Mouse (Mus musculus) mature B cell (primary cell): ENCODE measurements around the gene Rab33b.

Experiments used
- in situ Hi-C: fragments of 300-500 bp; cut with MboI; formaldehyde crosslinking; loops from 2 replicates; pipeline ENCODE4 v1.14.3; 2019

Gene Rab33b

DNA sequence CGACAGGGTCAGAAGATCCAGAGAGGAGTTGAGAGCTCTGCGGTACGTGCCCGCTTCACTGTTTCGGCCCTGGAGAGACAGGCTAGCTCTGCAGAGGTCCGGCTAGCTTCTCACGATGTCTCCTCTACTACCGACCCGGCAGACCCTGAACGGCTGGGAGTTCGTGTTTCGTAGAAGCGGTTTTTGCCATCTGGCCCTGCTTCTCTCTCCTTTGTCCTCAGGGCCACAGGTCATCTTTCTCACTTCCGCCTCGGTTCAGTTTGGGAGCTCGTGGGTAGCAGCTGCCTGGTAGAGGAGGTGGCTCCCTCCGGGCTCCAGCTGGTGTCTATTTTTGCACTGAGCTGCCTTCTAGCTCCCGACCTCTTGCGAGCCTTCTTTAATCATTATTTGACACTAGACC is 21.7 kb downstream of the Rab33b start:
- in situ Hi-C loops: no loop called here

DNA sequence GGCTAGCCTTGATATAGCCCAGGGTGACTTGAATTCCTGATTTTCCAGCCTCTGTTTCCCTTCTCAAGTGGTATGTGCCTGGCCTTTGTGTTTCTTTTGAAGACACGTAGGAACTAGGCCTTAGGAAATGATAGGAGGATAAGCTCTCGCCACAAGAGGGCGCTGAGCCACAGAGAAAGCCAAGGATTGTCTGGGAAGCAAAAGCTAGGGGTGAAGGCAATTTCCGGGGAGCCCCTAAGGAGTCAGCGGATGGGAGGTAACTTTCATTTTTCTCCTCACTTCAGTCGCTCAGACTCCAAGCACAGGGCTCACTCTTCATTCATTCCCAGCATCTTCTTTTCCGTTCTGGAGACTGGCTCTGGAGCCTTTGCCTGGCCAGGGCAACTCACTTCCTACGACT is 27.2 kb downstream of the Rab33b start:
- in situ Hi-C loops: no loop called here

GRCm38 (mm10) chr3:51511983-51512382 is 28.3 kb downstream of the Rab33b start:
- in situ Hi-C loops: no loop called here

GRCm38 (mm10) chr3:51517467-51517866 is 33.7 kb downstream of the Rab33b start:
- in situ Hi-C loops: no loop called here

DNA sequence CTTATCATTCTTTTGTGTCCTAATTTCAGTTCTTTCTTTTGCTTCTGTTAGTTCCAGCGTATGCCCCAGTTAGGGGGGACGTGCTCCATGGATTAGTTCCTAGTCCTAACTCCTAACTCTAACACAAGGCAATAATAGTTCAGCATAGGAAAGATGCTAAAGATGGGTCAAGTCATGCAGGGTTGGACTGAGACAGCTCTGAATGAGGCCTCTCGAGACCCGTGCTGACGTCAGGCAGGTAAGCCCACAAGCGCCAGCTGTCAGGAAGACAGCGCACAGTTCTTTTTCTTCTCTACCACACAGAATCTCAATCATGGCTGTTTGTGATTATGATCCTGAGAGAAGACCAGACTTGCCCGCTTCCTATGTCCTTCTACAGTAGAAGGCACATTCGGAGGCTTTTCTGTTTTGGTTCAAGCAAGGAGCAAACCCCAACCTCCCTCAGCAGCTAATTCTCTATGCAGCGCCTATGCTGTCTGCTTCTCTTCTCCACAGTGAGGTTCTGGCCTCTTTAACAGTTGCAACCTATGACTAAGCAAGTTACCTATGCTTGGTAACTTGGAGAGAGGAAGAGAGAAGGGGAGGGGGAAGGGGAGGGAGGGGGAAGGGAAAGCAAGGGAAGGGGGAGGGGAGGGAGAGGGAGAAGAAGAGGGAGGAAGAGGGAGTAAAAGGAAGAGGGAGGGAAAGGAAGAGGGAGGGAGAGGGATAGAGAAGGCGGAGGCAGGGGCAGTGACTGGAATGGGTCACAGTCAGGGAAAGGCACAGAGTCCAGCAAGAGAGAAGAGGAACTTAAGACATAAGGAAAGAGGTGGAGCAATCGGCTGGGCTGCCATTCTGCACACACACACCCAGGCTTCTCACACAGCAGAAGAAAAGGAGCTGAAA is 34.4 kb downstream of the Rab33b start:
- in situ Hi-C loops: no loop called here

DNA sequence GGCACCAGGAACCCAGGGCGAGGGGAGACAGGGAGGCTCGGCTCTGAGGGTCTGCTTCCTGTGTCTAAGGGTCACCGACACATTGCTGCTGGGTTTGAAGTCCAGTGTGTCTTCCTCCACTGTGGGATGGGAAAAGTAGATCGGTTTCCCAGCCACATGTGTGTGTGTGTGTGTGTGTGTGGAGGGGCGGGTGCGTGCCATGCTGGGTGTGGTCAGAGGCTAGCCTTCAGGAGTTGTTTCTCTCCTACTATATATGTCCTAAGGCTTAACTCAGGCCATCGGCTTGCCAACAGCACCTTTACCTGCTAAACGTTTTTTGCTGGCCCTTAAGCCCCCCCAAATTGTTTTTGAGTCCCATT is 35.0 kb downstream of the Rab33b start:
- in situ Hi-C loops: no loop called here

DNA sequence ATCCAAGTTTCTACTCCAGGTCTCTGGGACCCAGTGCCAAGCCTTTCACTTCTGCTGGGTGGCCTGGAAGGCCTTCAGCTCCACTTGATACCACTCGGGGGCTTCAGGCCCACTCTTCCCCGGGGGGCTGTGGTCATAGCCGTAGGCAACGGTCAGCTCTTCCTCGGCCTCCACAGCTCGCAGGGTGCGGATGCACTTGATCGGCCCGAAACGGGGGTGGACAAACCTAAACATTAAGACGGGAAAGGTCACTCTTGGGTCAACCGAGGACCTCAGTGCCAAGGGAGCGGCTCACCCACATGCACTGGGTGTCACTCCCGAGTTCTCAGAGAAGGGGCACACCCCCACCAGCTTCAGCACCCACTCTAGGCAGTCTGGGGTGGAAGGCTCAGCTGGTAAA is 37.5 kb downstream of the Rab33b start:
- in situ Hi-C loops: no loop called here

DNA sequence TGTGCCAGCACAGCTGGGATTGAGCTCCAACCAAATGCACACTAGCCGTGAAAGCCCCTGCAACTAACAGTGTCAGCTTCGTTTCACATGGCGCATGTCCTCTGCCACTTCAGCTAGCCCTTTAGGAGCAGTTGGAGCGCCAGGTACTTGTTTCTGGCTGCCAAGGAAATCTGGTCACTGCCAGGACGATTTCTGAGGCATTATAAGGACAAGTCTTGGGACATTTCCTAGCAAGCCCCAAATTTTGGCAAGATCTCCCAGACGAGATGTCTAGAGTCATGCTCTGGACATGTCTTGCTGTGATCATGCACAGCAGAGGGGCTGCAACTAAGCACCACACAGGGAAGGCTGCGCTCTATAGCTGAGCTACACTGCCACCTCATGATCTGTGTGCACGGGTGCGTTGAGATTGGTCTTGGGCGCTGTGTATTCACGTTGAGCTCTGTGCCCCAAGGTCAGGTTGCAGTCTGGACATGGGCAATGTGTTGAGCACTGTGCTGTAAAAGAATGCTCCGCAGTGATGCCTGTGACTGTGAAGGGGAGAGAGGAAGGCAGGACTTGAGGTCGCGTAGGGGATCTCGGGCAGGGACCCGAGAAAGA is 41.6 kb downstream of the Rab33b start:
- in situ Hi-C loops: no loop called here

GRCm38 (mm10) chr3:51526891-51527290 is 43.2 kb downstream of the Rab33b start:
- in situ Hi-C loops: no loop called here

GRCm38 (mm10) chr3:51531473-51532281 is 48.0 kb downstream of the Rab33b start:
- in situ Hi-C loops: no loop called here

DNA sequence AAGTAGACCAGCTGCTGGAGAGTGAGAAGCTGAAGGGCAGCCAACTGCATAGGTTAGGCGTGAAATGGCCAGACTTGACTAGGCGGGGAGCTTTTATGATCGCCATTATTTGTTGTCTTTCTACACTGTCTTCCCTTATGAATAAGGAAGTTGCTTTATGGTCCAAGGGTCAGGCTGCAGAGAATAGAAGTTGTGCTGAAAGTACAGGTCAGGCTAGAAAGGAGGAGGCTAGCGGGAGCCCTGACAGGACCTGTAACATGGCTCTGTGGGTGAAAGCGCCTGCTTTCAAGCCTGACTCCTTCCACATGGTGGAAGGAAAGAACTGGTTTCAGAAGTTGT is 48.5 kb downstream of the Rab33b start:
- in situ Hi-C loops: no loop called here

- in situ Hi-C loops: no loop called here
These were observed 49.9 kb downstream of the Rab33b start for GRCm38 (mm10) chr3:51533573-51533972.

DNA sequence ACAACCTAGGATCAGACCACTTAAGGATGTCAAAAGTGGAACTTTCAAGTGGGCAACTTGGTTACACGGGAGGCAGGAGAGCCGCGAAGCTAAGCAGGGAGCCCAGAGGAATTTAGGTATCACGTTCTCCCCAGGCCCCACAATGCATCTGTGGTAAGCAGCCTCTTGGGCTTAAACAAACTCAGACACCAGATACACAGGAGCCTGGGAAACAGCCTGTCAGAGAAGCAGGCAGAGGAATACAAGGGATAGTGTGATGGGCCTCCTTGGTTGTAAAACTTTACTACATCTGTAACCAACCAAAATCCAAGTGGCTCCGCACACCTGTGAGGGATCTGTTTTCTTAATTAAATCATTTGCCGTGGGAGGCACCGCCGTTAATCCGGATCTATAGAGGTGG is 50.3 kb downstream of the Rab33b start:
- in situ Hi-C loops: no loop called here

DNA sequence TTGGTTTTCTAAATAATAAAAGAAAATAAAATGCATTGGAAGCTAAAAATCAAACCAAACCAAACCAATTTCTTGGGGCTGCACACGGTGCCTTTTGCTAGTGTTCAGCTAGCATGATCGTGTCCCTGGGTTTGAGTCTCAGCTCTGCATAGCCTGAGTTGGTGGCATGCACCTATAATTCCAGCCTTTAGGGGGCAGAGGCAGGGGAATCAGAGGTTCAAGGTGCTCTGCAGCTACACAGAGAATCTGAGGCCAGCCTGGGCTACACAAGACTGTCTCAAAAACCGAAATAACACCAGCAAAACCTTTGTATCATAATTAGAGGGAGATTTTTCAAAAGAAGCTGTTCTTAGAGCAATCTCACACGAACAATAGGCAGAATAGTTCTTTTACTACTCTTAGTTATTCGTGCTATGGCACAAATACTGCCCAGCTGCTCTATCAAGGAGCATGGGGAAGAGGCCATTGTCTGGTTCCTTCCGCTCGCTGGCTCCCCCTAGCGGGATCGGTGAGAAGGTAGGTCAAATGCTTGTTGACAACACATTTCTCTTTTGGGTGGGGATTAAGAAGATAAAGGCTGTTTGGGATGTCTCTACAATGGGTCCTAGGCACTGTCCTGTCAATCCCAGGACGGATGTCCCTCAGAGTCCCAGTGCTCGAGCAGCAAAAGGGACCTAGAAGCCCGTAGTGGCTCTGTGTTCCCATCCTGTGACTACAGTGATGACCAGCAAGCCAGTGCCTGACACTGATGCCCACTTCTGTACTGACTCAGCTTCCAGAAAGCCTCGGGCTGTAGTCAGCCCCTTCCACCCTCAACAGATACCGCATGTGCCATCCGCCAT is 56.1 kb downstream of the Rab33b start:
- in situ Hi-C loops: no loop called here

- in situ Hi-C loops: no loop called here
These were observed 56.9 kb downstream of the Rab33b start for GRCm38 (mm10) chr3:51540659-51541058.

- in situ Hi-C loops: no loop called here
These were observed 60.9 kb downstream of the Rab33b start for GRCm38 (mm10) chr3:51544442-51545128.
